Mouse (Mus musculus): Measurements from ENCODE around the gene Obscn. TPM values are rescaled to one million over a fixed set of nuclear protein-coding genes. Genes with fewer than 3 reads are reported as not detected.

The Obscn gene
- polyA plus RNA-seq, 1 experiment: not detected

DNA sequence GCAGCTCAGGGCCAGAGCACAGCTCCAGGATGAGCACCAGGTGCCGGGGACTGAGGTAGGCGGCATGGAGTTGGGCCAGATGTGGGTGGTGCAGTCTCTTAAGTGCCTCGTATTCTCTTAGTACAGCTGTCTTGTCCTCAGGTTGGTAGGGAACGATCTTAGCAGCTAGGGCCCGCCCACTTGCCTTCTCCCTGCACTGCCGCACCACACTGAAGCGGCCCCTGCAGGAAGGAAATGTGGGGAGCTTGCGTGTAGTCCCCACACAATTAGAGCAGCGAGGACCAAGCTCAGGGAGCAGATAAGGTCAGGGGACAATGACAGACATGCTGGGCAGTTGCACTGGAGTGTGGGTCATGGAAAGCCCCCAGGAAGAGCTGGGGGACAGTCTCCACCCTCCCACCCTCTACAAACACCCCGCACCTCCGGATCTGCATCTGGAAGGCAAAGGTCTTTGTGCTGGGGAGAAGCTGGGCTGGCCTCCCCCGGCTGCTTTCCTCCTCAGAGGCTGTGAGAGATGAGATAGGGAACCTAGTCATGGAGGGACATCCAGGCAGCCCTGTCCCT, 140.3 kb downstream of the Obscn start:
- H3K27ac ChIP-seq (ENCODE audit: insufficient read depth, low read depth, low read length): no peak overlapping the region
- TF ChIP-seq CTCF (IDR thresholded peaks at IDR 0.05; ENCODE audit: insufficient read depth, low read depth, low read length) (no peak), POLR2A (IDR thresholded peaks at IDR 0.05; ENCODE audit: insufficient read depth, low read depth, low read length) (no peak)
- no peak overlapping the region for H3K4me3 ChIP-seq (ENCODE audit: insufficient read depth, low read depth, low read length)
- H3K4me1 ChIP-seq (ENCODE audit: control insufficient read depth, insufficient read depth, low read length): peaks cover 20% of the 10 kb centered on the region
- WGBS: 33% methylated on average over 12 of the region's 12 CpGs

- Histone ChIP-seq H3K27ac (ENCODE audit: insufficient read depth, low read depth, low read length) (no peak overlapping the region), H3K4me1 (ENCODE audit: control insufficient read depth, insufficient read depth, low read length) (peaks cover 23% of the 10 kb centered on the region), H3K4me3 (ENCODE audit: insufficient read depth, low read depth, low read length) (no peak overlapping the region)
- WGBS: 79% methylated on average over 9 of the region's 9 CpGs
- TF ChIP-seq POLR2A (IDR thresholded peaks at IDR 0.05; ENCODE audit: insufficient read depth, low read depth, low read length) (no peak), CTCF (IDR thresholded peaks at IDR 0.05; ENCODE audit: insufficient read depth, low read depth, low read length) (no peak)
These were observed 141.0 kb downstream of the Obscn start for GRCm38 (mm10) chr11:58995061-58995806.

DNA sequence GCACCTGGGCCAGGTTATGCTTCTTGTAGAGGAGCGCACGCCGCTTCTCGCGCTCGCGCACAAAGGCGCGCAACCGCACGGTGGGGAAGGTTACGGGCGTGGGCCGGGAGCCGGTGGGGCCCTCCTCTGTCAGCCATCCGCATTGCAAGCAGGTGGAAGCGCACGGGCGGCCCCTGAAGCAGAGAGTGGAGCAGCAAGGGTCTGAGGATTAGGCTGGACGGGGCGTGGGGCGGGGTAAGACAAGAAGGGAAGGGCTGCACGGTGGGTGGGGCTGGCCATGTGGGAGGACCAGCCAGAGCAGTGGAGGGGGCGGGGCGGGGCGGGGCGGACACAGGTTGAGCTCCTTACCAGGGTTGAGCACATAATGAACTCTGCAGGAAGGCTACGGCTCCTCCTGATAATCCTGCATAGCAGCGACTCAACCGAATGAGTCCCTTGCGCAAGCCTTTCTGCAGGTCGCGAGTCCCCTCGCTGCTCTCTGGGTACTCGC, 141.8 kb downstream of the Obscn start:
- Histone ChIP-seq H3K4me1 (ENCODE audit: control insufficient read depth, insufficient read depth, low read length) (peaks cover 23% of the 10 kb centered on the region), H3K4me3 (ENCODE audit: insufficient read depth, low read depth, low read length) (peak overlapping the region; percentile 43), H3K27ac (ENCODE audit: insufficient read depth, low read depth, low read length) (no peak overlapping the region)
- WGBS: 1% methylated on average over 35 of the region's 35 CpGs
- TF ChIP-seq CTCF (IDR thresholded peaks at IDR 0.05; ENCODE audit: insufficient read depth, low read depth, low read length): no peak
- TF ChIP-seq POLR2A (IDR thresholded peaks at IDR 0.05; ENCODE audit: insufficient read depth, low read depth, low read length): no peak

- no peak for TF ChIP-seq CTCF (IDR thresholded peaks at IDR 0.05; ENCODE audit: insufficient read depth, low read depth, low read length)
- no peak for TF ChIP-seq POLR2A (IDR thresholded peaks at IDR 0.05; ENCODE audit: insufficient read depth, low read depth, low read length)
- 81% methylated on average over 6 of the region's 6 CpGs for WGBS
- Histone ChIP-seq H3K4me1 (ENCODE audit: control insufficient read depth, insufficient read depth, low read length) (peaks cover 23% of the 10 kb centered on the region), H3K27ac (ENCODE audit: insufficient read depth, low read depth, low read length) (no peak overlapping the region), H3K4me3 (ENCODE audit: insufficient read depth, low read depth, low read length) (no peak overlapping the region)
These were observed 143.0 kb downstream of the Obscn start for GRCm38 (mm10) chr11:58993091-58993670.

DNA sequence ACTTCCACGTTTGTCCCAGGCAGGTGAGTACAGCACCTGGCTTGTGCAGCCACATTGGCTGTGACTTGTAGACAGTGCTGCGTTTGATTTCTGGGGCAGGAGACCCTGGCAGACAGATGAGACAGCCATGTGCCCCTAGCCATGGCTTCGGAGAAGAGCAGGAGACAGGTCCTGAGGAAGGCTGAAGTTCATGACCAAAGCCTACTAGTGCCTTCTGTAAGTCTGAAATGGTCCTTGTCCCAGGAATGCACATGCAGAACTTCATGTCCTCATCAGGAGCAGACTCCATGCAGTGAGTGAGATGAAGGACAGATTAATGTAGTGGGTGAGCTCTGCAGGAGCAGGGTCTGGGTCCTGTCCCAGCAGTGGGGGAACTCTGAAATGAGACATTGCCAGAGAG, 144.3 kb downstream of the Obscn start:
- H3K4me1 ChIP-seq (ENCODE audit: control insufficient read depth, insufficient read depth, low read length): peaks cover 23% of the 10 kb centered on the region
- WGBS: 81% methylated on average over 3 of the region's 3 CpGs
- TF ChIP-seq POLR2A (IDR thresholded peaks at IDR 0.05; ENCODE audit: insufficient read depth, low read depth, low read length) (no peak), CTCF (IDR thresholded peaks at IDR 0.05; ENCODE audit: insufficient read depth, low read depth, low read length) (no peak)
- no peak overlapping the region for H3K27ac ChIP-seq (ENCODE audit: insufficient read depth, low read depth, low read length)
- H3K4me3 ChIP-seq (ENCODE audit: insufficient read depth, low read depth, low read length): no peak overlapping the region

DNA sequence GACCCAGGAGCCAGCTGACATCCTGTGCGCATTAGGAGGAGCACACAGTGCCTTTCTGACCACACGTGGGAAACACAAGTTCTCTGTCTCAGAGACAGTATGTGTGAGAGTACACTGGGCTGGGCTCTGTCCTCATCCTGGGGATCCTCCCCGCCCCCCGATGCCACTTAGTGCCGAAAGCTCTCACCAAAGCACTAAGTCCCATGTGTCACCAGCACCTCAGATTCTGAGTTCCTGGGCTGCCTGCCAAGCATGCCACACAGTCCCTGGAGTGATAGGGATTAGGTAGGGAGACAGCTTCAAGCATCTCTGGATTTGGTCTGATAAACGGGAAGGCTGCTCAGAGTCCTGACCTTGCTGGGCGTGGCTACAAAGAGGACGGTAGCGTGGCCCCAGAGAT, 145.4 kb downstream of the Obscn start:
- no peak overlapping the region for H3K27ac ChIP-seq (ENCODE audit: insufficient read depth, low read depth, low read length)
- WGBS: 83% methylated on average over 9 of the region's 9 CpGs
- no peak for TF ChIP-seq CTCF (IDR thresholded peaks at IDR 0.05; ENCODE audit: insufficient read depth, low read depth, low read length)
- no peak for TF ChIP-seq POLR2A (IDR thresholded peaks at IDR 0.05; ENCODE audit: insufficient read depth, low read depth, low read length)
- H3K4me1 ChIP-seq (ENCODE audit: control insufficient read depth, insufficient read depth, low read length): peaks cover 21% of the 10 kb centered on the region
- H3K4me3 ChIP-seq (ENCODE audit: insufficient read depth, low read depth, low read length): no peak overlapping the region

- TF ChIP-seq POLR2A (IDR thresholded peaks at IDR 0.05; ENCODE audit: insufficient read depth, low read depth, low read length) (no peak), CTCF (IDR thresholded peaks at IDR 0.05; ENCODE audit: insufficient read depth, low read depth, low read length) (no peak)
- Histone ChIP-seq H3K4me1 (ENCODE audit: control insufficient read depth, insufficient read depth, low read length) (peaks cover 17% of the 10 kb centered on the region), H3K27ac (ENCODE audit: insufficient read depth, low read depth, low read length) (no peak overlapping the region), H3K4me3 (ENCODE audit: insufficient read depth, low read depth, low read length) (no peak overlapping the region)
- WGBS: 85% methylated on average over 17 of the region's 17 CpGs
These were observed 146.1 kb downstream of the Obscn start for GRCm38 (mm10) chr11:58990141-58990540.

DNA sequence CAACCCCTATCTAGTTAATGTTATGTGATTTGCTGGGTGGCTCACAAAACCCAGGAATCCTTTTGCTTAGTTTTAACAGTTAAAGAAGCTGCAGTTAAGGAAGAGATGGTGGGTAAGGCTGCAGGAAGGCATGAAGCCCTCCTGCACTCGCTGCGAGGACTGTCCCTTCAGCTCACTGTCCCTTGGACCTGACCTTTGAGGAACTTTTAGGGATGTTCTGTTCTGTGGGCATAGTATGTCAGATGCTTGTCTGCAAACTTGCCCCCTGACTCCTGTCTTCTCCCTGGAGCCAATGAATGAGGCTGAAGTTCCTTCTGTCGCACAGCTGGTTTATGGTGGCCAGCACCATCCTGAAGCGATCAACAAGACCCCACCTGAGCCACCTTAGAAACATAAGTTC, 147.0 kb downstream of the Obscn start:
- no peak overlapping the region for H3K27ac ChIP-seq (ENCODE audit: insufficient read depth, low read depth, low read length)
- WGBS: 97% methylated on average over 4 of the region's 4 CpGs
- H3K4me3 ChIP-seq (ENCODE audit: insufficient read depth, low read depth, low read length): no peak overlapping the region
- TF ChIP-seq POLR2A (IDR thresholded peaks at IDR 0.05; ENCODE audit: insufficient read depth, low read depth, low read length) (no peak), CTCF (IDR thresholded peaks at IDR 0.05; ENCODE audit: insufficient read depth, low read depth, low read length) (no peak)
- H3K4me1 ChIP-seq (ENCODE audit: control insufficient read depth, insufficient read depth, low read length): peaks cover 12% of the 10 kb centered on the region

- WGBS: 85% methylated on average over 3 of the region's 3 CpGs
- Histone ChIP-seq H3K27ac (ENCODE audit: insufficient read depth, low read depth, low read length) (no peak overlapping the region), H3K4me3 (ENCODE audit: insufficient read depth, low read depth, low read length) (no peak overlapping the region), H3K4me1 (ENCODE audit: control insufficient read depth, insufficient read depth, low read length) (peaks cover 28% of the 10 kb centered on the region)
- TF ChIP-seq CTCF (IDR thresholded peaks at IDR 0.05; ENCODE audit: insufficient read depth, low read depth, low read length) (no peak), POLR2A (IDR thresholded peaks at IDR 0.05; ENCODE audit: insufficient read depth, low read depth, low read length) (no peak)
These were observed 150.8 kb downstream of the Obscn start for GRCm38 (mm10) chr11:58985299-58985917.

Data from olfactory bulb, adult 2 months (tissue).